Mouse (Mus musculus) bone marrow macrophage, adult 2 months (primary cell): ENCODE measurements around the gene Grin2c. TPM values are rescaled to one million over a fixed set of nuclear protein-coding genes. Genes with fewer than 3 reads are reported as not detected.

Experiments
- H3K27ac ChIP-seq: 2 replicates; pipeline ENCODE4 v1.5.1; 2012; ENCODE audit warnings: low read depth, low read length; ENCODE audit not compliant: insufficient read depth
- H3K4me1 ChIP-seq: 2 replicates; pipeline ENCODE4 v1.6.1; 2012; ENCODE audit warnings: low read length; ENCODE audit not compliant: control insufficient read depth, insufficient read depth
- H3K4me3 ChIP-seq: 2 replicates; pipeline ENCODE4 v1.5.1; 2012; ENCODE audit warnings: mild to moderate bottlenecking, low read length, moderate library complexity; ENCODE audit not compliant: insufficient read depth
- CTCF ChIP-seq: IDR thresholded peaks from 2 replicates; pipeline ENCODE4 v1.5.1; 2012; ENCODE audit warnings: low read depth, mild to moderate bottlenecking, low read length, moderate library complexity
- POLR2A ChIP-seq: IDR thresholded peaks from 2 replicates; pipeline ENCODE4 v1.6.1; 2012; ENCODE audit warnings: mild to moderate bottlenecking, low read depth, low read length, borderline replicate concordance
- polyA plus RNA-seq: library from polyadenylated mRNA; stranded (reverse); fragments of >200 nt; gene quantifications from 2 replicates; pipeline ENCODE4 v1.2.4, GENCODE M21; 2012; ENCODE audit not compliant: missing spikeins, insufficient read depth, insufficient read length

The Grin2c gene
- polyA plus RNA-seq, 1 experiment: not detected

DNA sequence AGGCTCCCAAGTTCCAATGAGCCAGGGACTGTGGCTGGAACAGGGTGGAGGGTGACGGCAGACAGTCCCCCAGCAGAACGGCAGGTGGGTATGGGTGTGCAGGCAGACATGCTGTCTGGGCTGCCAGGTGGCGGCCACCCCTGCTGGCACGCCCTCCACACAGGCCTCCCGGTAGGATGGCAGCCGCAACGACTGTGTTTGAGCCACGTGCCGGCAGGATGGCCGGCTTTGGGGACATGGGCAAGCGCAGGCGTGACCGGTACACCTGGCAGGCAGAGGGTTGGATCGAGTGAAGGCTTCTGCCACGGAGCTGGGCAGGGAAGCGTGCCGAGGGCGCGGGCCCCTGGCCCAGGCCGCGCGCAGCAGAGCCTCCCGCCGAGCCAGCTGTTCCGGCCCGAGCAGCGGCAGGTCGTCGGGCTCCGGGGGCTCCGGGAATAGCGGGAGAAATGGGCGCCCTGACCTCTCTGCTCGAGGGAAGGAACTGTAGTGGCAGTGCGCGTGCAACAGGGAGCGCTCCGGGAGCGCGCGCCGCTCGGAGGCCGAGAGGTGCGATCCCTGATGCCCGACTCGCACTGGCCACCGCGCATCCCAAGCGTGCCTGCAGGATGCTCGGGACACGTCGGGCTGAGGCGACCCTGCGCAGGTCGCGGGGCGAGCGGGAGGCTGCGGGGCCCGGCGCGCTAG, 17.2 kb downstream of the Grin2c start:
- Histone ChIP-seq H3K4me3 (peak overlapping the region; percentile 34), H3K4me1 (peaks cover 2% of the 10 kb centered on the region; the same call in 1 of the 2 replicates), H3K27ac (no peak overlapping the region)
- TF ChIP-seq POLR2A (no peak), CTCF (no peak)

DNA sequence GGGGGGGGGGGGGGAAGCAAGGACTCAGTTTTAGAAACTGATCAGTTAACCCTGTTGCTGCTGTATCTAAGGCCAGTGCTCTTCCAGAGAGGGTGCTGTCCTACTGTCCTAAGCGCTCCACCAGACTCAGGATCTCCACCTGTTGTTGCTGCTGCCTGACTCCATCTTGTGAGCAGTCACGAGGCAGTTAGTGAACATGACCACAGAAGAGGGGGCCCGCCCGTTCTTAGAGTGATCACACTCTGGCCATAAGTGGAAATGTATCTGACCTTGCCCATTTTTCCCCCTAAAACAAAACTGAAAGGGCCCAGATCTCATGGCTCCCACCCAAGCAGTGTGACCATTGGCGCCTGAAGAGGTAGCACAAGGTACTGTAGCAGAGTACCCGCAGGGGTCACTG, 19.1 kb downstream of the Grin2c start:
- TF ChIP-seq POLR2A (no peak), CTCF (no peak)
- Histone ChIP-seq H3K4me3 (no peak overlapping the region), H3K4me1 (peaks cover 2% of the 10 kb centered on the region; the same call in 1 of the 2 replicates), H3K27ac (no peak overlapping the region)

DNA sequence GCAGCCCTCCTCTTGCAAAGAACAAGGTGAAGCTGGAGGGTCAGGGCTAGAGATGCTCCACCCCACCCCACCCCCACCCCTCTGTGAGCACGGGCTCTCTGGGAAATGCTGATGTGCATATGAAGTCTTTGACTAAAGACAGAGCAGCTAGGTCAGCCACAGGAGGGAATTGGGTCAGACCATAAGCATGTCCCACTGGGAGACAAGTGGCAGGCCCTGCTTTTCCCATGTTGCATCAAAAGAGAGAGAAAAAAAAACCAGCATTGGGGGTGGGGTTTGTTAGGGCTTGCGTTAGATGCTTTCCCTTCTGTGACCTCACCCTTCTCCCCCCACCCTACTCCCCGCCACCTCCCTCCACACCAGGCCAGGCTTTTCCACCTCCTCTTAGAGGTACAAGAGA, 19.8 kb downstream of the Grin2c start:
- Histone ChIP-seq H3K4me3 (no peak overlapping the region), H3K27ac (no peak overlapping the region), H3K4me1 (peaks cover 2% of the 10 kb centered on the region; the same call in 1 of the 2 replicates)
- TF ChIP-seq CTCF (no peak), POLR2A (no peak)

DNA sequence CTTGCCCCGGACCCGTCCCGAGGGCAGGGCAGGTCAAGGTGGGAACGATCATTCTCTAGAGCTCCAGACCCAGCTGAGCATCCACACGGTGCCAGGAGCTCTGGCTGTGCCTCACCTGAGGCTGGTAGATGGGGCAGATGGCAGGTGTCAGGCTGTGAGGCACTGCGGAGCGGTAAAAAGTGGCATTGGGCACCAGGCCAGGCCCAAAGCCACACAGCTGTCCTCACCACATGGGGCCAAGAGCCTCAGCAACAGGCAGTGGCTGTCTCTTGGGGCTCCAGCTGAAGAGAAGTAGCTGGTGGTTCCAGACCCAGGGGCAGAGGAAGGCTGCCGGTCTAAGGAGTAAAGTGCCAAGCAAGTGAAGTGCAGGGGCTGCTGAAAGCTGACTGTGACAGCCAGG, 20.7 kb downstream of the Grin2c start:
- TF ChIP-seq CTCF (no peak), POLR2A (no peak)
- no peak overlapping the region for H3K4me3 ChIP-seq
- H3K4me1 ChIP-seq: peaks cover 2% of the 10 kb centered on the region; the same call in 1 of the 2 replicates
- no peak overlapping the region for H3K27ac ChIP-seq

DNA sequence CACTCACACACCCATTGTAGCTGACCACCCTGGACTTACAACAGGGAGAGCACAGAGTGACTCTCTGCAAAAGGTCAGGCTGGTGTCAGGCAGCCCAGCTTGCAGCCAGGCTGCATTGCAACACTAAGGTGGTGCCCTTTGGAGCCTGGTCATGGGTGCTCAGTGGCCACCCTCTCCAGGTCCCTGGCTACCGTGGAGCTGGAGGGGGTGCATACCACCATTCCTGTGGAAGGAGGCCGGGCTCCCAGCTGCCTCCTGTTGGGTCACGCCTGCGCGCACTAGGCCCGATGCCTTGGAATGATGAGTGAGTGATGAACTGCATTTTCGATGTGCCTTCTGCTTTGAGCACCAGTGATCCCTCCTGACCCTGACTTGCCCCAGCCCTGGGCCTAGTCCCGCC, 22.2 kb downstream of the Grin2c start:
- H3K27ac ChIP-seq: no peak overlapping the region
- TF ChIP-seq POLR2A (no peak), CTCF (no peak)

DNA sequence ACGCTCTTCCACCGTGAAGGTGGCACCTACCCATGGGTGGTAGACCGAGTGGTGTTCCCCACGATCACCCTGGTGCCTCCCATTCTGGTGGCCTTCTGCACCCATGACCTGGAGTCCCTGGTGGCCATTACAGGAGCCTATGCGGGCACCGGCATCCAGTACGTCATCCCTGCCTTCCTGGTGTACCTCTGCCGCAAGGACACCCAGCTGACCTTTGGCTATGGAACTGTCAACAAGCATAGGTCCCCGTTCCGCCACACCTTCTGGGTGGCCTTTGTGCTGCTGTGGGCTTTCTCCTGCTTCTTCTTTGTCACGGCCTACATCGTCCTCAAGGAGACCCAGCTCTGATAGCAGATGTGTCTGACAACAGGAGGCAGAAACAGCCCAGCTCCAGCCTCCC, 23.3 kb downstream of the Grin2c start:
- Histone ChIP-seq H3K27ac (no peak overlapping the region), H3K4me3 (no peak overlapping the region), H3K4me1 (peaks cover 2% of the 10 kb centered on the region; the same call in 1 of the 2 replicates)
- TF ChIP-seq CTCF (no peak), POLR2A (no peak)

More for the DNA sequence above, 22.2 kb downstream of the Grin2c start:
- H3K4me1 ChIP-seq: peaks cover 2% of the 10 kb centered on the region; the same call in 1 of the 2 replicates
- no peak overlapping the region for H3K4me3 ChIP-seq

DNA sequence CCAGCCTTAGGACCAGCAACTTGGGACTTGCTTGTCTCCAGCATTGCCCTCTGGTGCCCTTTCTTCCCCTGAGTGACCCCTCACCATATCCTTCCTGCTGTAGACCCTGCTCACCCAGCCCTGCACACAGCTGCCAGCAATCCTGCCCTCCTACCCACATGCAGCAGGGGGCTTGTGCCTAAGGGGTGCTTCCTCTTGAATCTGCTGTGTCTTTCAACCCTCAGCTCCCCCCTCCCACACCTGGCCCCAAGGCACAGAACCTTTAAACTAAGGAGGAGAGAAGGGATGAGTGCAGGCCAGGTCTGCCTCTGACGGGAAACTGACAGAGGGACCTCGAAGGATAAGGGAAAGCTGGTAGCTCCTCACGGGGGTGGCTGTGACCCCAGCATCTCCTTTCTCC, 24.3 kb downstream of the Grin2c start:
- TF ChIP-seq CTCF: no peak
- no peak for TF ChIP-seq POLR2A
- H3K4me1 ChIP-seq: 0 out of 2 replicates have a peak, but pooled peaks cover 2% of the 10 kb centered on the region
- H3K4me3 ChIP-seq: no peak overlapping the region
- no peak overlapping the region for H3K27ac ChIP-seq

DNA sequence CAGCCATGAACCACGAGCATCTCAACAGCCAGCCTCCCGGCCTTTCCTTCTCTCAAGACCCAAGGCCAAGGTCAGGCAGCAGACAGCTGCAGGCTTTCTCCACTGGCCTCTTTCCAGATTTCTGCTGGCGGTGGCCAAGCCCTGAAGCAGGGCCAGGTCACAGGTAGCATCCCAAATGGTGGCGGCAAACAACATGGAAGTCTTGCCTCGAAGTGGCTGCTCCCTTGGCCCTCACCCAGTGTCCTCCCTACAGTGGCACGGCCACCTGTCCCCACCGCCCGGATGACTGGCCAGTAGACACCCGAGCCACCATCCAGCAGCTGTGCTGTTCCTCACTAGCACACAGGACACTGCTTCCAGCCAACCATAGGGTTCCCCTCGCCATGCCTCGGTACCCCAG, 25.6 kb downstream of the Grin2c start:
- no peaks in the 10 kb centered on the region for H3K4me1 ChIP-seq
- no peak overlapping the region for H3K27ac ChIP-seq
- TF ChIP-seq CTCF (no peak), POLR2A (no peak)
- H3K4me3 ChIP-seq: no peak overlapping the region

DNA sequence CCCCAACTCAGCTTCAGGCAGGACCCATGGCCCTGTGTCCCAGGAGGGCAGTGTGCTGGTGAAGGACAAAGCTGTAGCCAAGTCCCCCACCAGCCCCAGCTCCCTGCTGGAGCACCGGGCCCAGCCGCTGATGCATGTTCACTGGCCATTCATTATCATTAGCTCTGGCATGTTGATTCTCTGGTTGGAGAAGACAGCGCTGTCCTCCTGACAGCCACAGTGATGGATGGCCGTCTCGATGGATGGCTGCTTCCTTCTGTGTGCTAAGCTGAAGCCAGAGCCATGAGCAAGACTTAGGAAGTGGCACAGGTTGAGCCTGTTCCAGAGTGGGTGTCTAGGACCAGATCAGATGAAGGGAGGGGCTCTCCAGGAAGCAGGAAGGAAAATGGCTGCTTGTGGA, 30.5 kb downstream of the Grin2c start:
- Histone ChIP-seq H3K4me1 (no peaks in the 10 kb centered on the region), H3K27ac (no peak overlapping the region), H3K4me3 (no peak overlapping the region)
- TF ChIP-seq POLR2A (no peak), CTCF (no peak)

DNA sequence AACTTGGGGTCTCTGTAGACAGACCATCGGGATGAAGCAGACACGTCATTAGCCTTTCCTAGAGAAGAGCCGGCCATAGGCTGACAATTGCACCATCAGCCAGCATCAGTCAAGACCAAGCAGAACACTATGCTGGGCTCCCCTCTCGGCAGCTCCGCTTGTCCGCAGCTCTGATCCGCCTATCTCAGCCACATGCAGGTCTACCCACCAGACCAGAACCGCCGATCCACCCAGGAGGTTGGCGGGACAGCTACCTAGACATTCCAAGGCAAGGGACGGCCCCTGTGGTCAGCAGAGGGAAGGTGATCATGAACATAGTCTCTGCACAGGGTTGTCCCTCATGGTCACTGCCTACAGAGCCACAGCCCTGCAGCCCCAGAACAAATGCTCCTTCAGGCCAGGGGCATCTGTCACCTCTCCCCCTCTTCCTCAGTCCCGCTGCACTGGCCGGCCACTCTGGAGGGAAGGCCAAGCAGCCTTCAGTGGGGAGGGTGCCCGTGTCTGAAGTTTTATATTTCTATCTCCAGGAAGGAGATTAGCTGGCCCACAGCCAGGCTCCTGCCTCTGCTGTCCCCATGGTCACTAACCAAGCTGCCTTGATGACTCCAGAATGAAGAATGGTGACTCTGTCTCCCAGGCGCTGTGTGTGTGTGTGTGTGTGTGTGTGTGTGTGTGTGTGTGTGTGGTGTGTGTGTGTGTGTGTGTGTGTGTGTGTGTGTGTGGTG, 32.6 kb downstream of the Grin2c start:
- Histone ChIP-seq H3K4me3 (no peak overlapping the region), H3K27ac (no peak overlapping the region), H3K4me1 (peaks cover 6% of the 10 kb centered on the region)
- TF ChIP-seq CTCF: no peak
- no peak for TF ChIP-seq POLR2A
